Mouse (Mus musculus) heart, embryonic 10.5 days (tissue): ENCODE results near the gene Efna4. TPM values are rescaled to one million over a fixed set of nuclear protein-coding genes. Genes with fewer than 3 reads are reported as not detected.
A peak's percentile ranks its signal among the peaks of the same experiment; 100 is the strongest.

Experiments
- DNase-seq: peaks from one replicate; pipeline ENCODE4 v3.0.0-alpha.2; 2017; ENCODE audit warnings: low spot score
- H3K27ac ChIP-seq: fragments of 300-500 bp; sonication (generic); 2 replicates; pipeline ENCODE4 v1.5.1; 2016; ENCODE audit warnings: mild to moderate bottlenecking
- H3K27me3 ChIP-seq: fragments of 300-500 bp; sonication (generic); 2 replicates; pipeline ENCODE4 v1.6.1; 2016; ENCODE audit warnings: mild to moderate bottlenecking; ENCODE audit not compliant: poor library complexity, insufficient read depth, severe bottlenecking
- H3K36me3 ChIP-seq: fragments of 300-500 bp; sonication (generic); 2 replicates; pipeline ENCODE4 v1.6.1; 2016; ENCODE audit warnings: mild to moderate bottlenecking, moderate library complexity
- H3K4me1 ChIP-seq: fragments of 300-500 bp; sonication (generic); 2 replicates; pipeline ENCODE4 v1.6.1; 2016; ENCODE audit warnings: mild to moderate bottlenecking
- H3K4me3 ChIP-seq: fragments of 300-500 bp; sonication (generic); 2 replicates; pipeline ENCODE4 v1.5.1; 2016; ENCODE audit warnings: mild to moderate bottlenecking, moderate library complexity
- H3K9me3 ChIP-seq: fragments of 300-500 bp; sonication (generic); 2 replicates; pipeline ENCODE4 v1.6.1; 2016; ENCODE audit warnings: mild to moderate bottlenecking, moderate library complexity
- WGBS: fragments of 180-500 bp; shearing (Covaris S2); methylation state at CpG from one replicate; pipeline ENCODE4 v1.1.7; 2016; 5-methylcytosine and 5-hydroxymethylcytosine counted together
- polyA plus RNA-seq: library from polyadenylated mRNA; unstranded; fragments of >200 nt; fragmentation: Nextera tagmentation; extraction: Ambion mirVana; gene quantifications from 2 replicates; pipeline ENCODE4 v1.2.1, GENCODE M21; 2016

Gene Efna4
- polyA plus RNA-seq, 1 experiment from 2014 or later, result 19.3 TPM

- H3K36me3 ChIP-seq, result peaks cover 33% of the 10 kb centered on the region
- peaks cover 61% of the 10 kb centered on the region for H3K4me1 ChIP-seq
- peak overlapping the region; percentile 85 for H3K4me3 ChIP-seq
- DNase-seq, result no peak
- WGBS, result 12% methylated on average over 6 of the region's 6 CpGs
- peak overlapping the region; percentile 95 for H3K27ac ChIP-seq
- no peaks in the 10 kb centered on the region for H3K9me3 ChIP-seq
- H3K27me3 ChIP-seq, result peaks cover 13% of the 10 kb centered on the region; the same call in 1 of the 2 replicates
Observed at GRCm38 (mm10) chr3:89336529-89336928, 1.3 kb downstream of the Efna4 start.

DNA sequence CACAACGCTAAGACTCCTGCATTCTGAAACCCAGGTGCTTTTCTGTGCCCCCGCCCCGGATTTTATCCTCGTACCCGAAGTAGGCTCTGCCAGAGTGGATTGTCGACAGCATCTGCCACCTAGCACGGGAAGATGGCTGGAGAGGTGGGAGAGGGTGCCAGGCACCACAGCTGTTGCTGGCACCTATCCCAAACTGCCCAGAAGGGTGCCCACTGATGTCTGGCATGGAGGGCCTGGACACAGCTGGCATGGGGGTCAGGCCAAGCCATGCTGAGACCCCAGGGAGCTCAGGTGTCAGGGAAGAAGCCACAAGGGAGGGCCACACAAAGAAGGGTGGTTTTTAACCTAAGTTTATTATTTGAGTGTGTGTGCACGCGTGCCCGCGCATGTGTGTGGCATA is 4.8 kb downstream of the Efna4 start:
- Histone ChIP-seq H3K36me3 (peaks cover 28% of the 10 kb centered on the region), H3K27me3 (peaks cover 25% of the 10 kb centered on the region), H3K27ac (no peak overlapping the region), H3K4me3 (no peak overlapping the region), H3K9me3 (no peaks in the 10 kb centered on the region), H3K4me1 (peaks cover 58% of the 10 kb centered on the region)
- 77% methylated on average over 11 of the region's 11 CpGs for WGBS
- no peak for DNase-seq

GRCm38 (mm10) chr3:89332476-89332875 is 5.4 kb downstream of the Efna4 start:
- peaks cover 28% of the 10 kb centered on the region for H3K36me3 ChIP-seq
- H3K27me3 ChIP-seq, result peaks cover 30% of the 10 kb centered on the region
- 61% methylated on average over 12 of the region's 12 CpGs for WGBS
- H3K27ac ChIP-seq, result no peak overlapping the region
- DNase-seq, result no peak
- no peaks in the 10 kb centered on the region for H3K9me3 ChIP-seq
- no peak overlapping the region for H3K4me3 ChIP-seq
- peaks cover 61% of the 10 kb centered on the region for H3K4me1 ChIP-seq

DNA sequence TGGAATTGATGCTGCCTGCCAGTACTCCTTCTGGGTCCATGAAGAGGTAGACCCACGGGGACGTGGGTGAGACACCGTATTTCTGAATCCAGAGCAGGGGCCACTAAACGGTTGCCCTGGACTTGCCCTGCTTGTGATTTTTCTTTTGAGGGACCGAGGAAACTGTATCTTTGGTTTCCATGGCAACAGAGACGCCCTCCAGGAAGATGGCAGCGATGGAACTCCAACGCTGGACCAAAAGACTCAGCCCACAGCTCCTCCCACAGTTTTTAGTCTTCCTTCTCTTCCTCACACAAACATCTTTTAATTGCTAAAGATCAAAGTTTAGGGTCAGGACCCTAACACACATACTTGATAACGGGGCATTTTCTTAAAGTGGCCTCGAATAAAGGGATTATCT is 5.8 kb downstream of the Efna4 start:
- Histone ChIP-seq H3K36me3 (peaks cover 28% of the 10 kb centered on the region), H3K4me1 (peaks cover 61% of the 10 kb centered on the region), H3K9me3 (no peaks in the 10 kb centered on the region), H3K27ac (no peak overlapping the region), H3K27me3 (peaks cover 35% of the 10 kb centered on the region), H3K4me3 (no peak overlapping the region)
- no peak for DNase-seq
- 55% methylated on average over 10 of the region's 10 CpGs for WGBS

DNA sequence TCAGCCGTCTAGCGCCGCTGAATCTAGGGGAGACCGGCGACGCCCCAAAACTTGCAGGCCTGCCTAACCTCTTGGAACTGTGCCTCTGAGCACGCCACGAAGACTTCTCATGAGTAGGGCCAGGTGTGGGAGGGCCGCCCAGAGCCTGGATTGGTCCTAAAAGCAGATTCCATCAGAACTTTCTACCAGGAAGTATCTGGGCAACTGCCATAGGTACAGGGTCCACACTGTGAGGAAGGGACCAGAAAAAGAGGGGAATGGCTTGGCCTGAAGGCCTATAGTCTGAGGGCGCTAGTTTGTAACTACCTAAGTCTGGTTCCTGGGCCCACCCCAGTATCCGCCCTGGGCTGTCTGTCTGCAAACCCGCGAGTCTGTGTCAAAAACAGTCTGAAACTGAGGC is 6.3 kb downstream of the Efna4 start:
- Histone ChIP-seq H3K27me3 (peaks cover 38% of the 10 kb centered on the region), H3K9me3 (no peaks in the 10 kb centered on the region), H3K4me3 (no peak overlapping the region), H3K27ac (no peak overlapping the region), H3K4me1 (peaks cover 58% of the 10 kb centered on the region), H3K36me3 (peaks cover 28% of the 10 kb centered on the region)
- 65% methylated on average over 13 of the region's 13 CpGs for WGBS
- no peak for DNase-seq

GRCm38 (mm10) chr3:89330948-89331347 is 6.9 kb downstream of the Efna4 start:
- WGBS, result 16% methylated on average over 10 of the region's 10 CpGs
- H3K9me3 ChIP-seq, result no peaks in the 10 kb centered on the region
- peak; percentile 88 for DNase-seq
- H3K4me3 ChIP-seq, result 0 out of 2 replicates have a peak overlapping the region, but pooled peaks have one; percentile 12
- H3K4me1 ChIP-seq, result peaks cover 52% of the 10 kb centered on the region
- no peak overlapping the region for H3K27ac ChIP-seq
- H3K27me3 ChIP-seq, result peaks cover 42% of the 10 kb centered on the region
- H3K36me3 ChIP-seq, result peaks cover 28% of the 10 kb centered on the region

- H3K4me3 ChIP-seq, result no peak overlapping the region
- no peak overlapping the region for H3K27ac ChIP-seq
- H3K9me3 ChIP-seq, result no peaks in the 10 kb centered on the region
- no peak for DNase-seq
- peaks cover 37% of the 10 kb centered on the region for H3K27me3 ChIP-seq
- H3K36me3 ChIP-seq, result peaks cover 28% of the 10 kb centered on the region
- WGBS, result 51% methylated on average over 3 of the region's 3 CpGs
- H3K4me1 ChIP-seq, result peaks cover 49% of the 10 kb centered on the region
Observed at GRCm38 (mm10) chr3:89330346-89330745, 7.5 kb downstream of the Efna4 start.

- H3K36me3 ChIP-seq, result peaks cover 11% of the 10 kb centered on the region
- DNase-seq, result no peak
- H3K27me3 ChIP-seq, result peaks cover 46% of the 10 kb centered on the region
- no peak overlapping the region for H3K4me3 ChIP-seq
- H3K9me3 ChIP-seq, result no peaks in the 10 kb centered on the region
- H3K27ac ChIP-seq, result peak overlapping the region; percentile 42; the same call in 1 of the 2 replicates
- 8% methylated on average over 4 of the region's 4 CpGs for WGBS
- H3K4me1 ChIP-seq, result peaks cover 49% of the 10 kb centered on the region
Observed at GRCm38 (mm10) chr3:89328623-89329022, 9.2 kb downstream of the Efna4 start.

DNA sequence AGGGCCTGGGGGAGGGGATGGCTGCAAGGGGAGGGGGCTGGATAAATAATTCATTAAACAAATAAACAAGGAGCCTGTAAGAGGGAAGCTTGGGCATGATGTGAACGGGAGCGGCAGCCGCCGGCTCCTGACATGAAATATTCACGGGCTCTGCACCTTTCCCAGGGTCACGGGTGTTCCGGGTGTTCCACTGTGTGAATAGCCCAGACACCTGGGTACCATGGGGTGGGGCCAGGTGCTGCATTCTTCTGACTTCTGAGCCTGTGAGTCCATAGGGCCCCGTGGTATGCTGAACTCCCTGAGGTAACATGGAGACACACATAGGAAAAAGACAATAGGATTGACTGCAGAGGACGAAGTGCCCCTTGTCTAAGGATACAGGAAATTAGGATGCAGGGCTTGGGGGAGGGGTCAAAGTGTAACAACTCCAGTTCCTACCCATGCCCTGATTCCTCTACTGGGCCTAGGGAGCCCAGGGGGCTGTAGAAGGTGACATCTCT is 10.4 kb downstream of the Efna4 start:
- no peaks in the 10 kb centered on the region for H3K9me3 ChIP-seq
- peaks cover 46% of the 10 kb centered on the region for H3K4me1 ChIP-seq
- H3K27me3 ChIP-seq, result peaks cover 50% of the 10 kb centered on the region
- no peak overlapping the region for H3K27ac ChIP-seq
- H3K36me3 ChIP-seq, result no peaks in the 10 kb centered on the region
- no peak for DNase-seq
- 50% methylated on average over 9 of the region's 9 CpGs for WGBS
- no peak overlapping the region for H3K4me3 ChIP-seq

- Histone ChIP-seq H3K4me1 (peaks cover 48% of the 10 kb centered on the region), H3K9me3 (no peaks in the 10 kb centered on the region), H3K27ac (no peak overlapping the region), H3K36me3 (no peaks in the 10 kb centered on the region), H3K4me3 (no peak overlapping the region), H3K27me3 (peaks cover 65% of the 10 kb centered on the region)
- no peak for DNase-seq
- 81% methylated on average over 8 of the region's 8 CpGs for WGBS
Observed at GRCm38 (mm10) chr3:89325882-89326281, 11.9 kb downstream of the Efna4 start.

- 1% methylated on average over 53 of the region's 53 CpGs for WGBS
- peaks cover 52% of the 10 kb centered on the region for H3K4me1 ChIP-seq
- no peaks in the 10 kb centered on the region for H3K9me3 ChIP-seq
- no peaks in the 10 kb centered on the region for H3K36me3 ChIP-seq
- peak within 1 kb of the TSS; percentile 76 for H3K4me3 ChIP-seq
- peak within 1 kb of the TSS; percentile 64 for H3K27ac ChIP-seq
- no peak for DNase-seq
- peaks cover 82% of the 10 kb centered on the region for H3K27me3 ChIP-seq
Observed at GRCm38 (mm10) chr3:89322514-89323165, 15.2 kb downstream of the Efna4 start, which contains the start of gene Efna3. Efna3 (minus strand) TSS chr3:89322965.

DNA sequence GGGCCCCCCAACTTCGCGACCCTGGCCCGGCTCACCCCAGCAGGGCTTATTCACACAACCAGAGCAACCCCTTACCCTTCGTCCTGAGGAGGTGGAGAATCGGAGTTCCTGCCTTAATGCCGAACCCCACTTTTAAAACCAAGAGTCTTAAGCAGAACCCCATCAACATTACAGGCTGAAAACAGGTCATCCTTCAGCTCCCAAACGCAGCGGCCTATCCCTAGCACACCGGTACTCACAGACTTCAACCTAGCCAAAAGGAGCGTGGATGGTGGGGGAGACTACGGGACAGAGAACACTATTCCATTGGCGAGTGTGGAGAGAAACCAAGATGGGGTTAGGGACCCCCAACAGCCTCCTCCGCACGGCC is 15.7 kb downstream of the Efna4 start:
- peak overlapping the region; percentile 64 for H3K27ac ChIP-seq
- H3K4me1 ChIP-seq, result peaks cover 50% of the 10 kb centered on the region
- H3K36me3 ChIP-seq, result no peaks in the 10 kb centered on the region
- H3K27me3 ChIP-seq, result peaks cover 82% of the 10 kb centered on the region
- under 1% methylated on average over 14 of the region's 14 CpGs for WGBS
- H3K9me3 ChIP-seq, result no peaks in the 10 kb centered on the region
- peak overlapping the region; percentile 76 for H3K4me3 ChIP-seq
- DNase-seq, result no peak

DNA sequence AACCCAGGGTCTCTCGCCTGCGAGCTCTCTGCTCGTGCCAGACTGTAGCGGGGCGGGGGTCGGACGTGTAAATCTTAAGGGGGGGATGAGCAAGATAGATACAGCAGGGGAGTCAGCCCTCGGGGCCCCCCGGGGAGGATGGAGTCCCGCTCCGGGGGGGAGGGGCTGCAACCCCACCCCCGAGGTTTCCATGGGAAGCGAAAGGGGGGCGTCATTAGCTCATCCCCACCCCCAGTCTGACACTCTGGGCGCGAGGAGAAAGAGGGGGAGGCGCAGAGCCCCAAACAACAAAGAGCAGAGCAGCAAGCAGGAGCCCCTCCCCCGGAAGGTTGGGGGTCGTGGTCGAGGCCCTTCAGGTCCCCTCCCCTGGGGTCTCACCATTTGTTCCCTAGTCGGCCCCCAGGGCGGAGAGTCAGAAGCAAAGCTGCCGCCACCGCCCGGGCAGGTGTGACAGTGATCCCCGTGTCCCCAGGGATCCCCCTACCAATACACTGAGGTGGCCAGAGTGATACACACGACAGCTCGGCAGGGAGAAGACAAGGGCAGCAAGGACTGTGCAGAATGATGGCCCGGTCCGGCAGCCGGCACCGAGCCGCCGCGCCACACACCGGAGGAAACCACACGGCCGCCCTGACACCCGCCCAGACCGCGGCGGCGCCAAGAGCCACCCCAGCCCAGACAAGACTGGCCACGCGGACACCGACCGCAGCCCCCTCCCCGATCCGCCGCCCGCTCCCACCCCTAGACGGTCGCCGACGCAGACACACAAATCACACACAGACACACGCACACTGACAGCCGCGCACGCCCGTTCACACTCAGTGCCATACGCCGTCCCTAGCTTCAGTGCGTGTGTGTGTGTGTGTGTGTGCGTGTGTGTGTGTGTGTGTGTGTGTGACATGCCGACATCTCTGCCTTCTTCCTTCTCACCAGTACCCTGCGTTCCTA is 16.4 kb downstream of the Efna4 start:
- no peak for DNase-seq
- Histone ChIP-seq H3K27ac (peak overlapping the region; percentile 47), H3K36me3 (no peaks in the 10 kb centered on the region), H3K27me3 (peaks cover 79% of the 10 kb centered on the region), H3K4me1 (peaks cover 53% of the 10 kb centered on the region), H3K9me3 (no peaks in the 10 kb centered on the region), H3K4me3 (peak overlapping the region; percentile 76)
- WGBS, result 1% methylated on average over 66 of the region's 66 CpGs
